Mouse (Mus musculus) CH12.LX (cell line): ENCODE measurements around the gene Fam13a.

Experiments
- CHD1 ChIP-seq: IDR thresholded peaks from 2 replicates; pipeline ENCODE4 v1.6.1; 2012; ENCODE audit warnings: low read depth, low read length, improper control_type of control experiment, inconsistent platforms
- EP300 ChIP-seq: IDR thresholded peaks from 2 replicates; pipeline ENCODE4 v1.6.1; 2011; ENCODE audit warnings: low read length, improper control_type of control experiment
- MAFK ChIP-seq: IDR thresholded peaks from 2 replicates; pipeline ENCODE4 v1.6.1; 2011; ENCODE audit warnings: low read length, improper control_type of control experiment; ENCODE audit not compliant: insufficient replicate concordance
- MAZ ChIP-seq: IDR thresholded peaks from 2 replicates; pipeline ENCODE4 v1.6.1; 2012; ENCODE audit warnings: low read depth, mild to moderate bottlenecking, inconsistent platforms, low read length, improper control_type of control experiment, moderate library complexity
- ZMIZ1 ChIP-seq: IDR thresholded peaks from 2 replicates; pipeline ENCODE4 v1.6.1; 2012; ENCODE audit warnings: low read depth, mild to moderate bottlenecking, inconsistent platforms, low read length, improper control_type of control experiment

GRCm38 (mm10) chr6:58942276-58942675, 82.1 kb downstream of the Fam13a start:
- TF ChIP-seq EP300: no peak
- TF ChIP-seq CHD1: no peak
- TF ChIP-seq MAFK: no peak
- no peak for TF ChIP-seq ZMIZ1
- TF ChIP-seq MAZ: no peak
